Mouse (Mus musculus): ENCODE data around the gene Abi3. TPM values are rescaled to one million over a fixed set of nuclear protein-coding genes. Genes with fewer than 3 reads are reported as not detected.
"Not testable (repeated sequence)": the region's sequence is repeated elsewhere in the genome, so short reads cannot be mapped to it uniquely, and the experiment has no call there.

Gene Abi3
- 10 to 100 TPM; 11.3 to 19.3 TPM for total RNA-seq (2021)
- long read RNA-seq, experiment 1, full-length matches to known transcripts = 2 of 11 reads
- long read RNA-seq, experiment 1, partial matches to known transcripts = 0 of 11 reads
- long read RNA-seq, experiment 1, other reads (novel, unspliced or antisense) = 9 of 11 reads
- long read RNA-seq, experiment 2, full-length matches to known transcripts = 4 of 6 reads
- long read RNA-seq, experiment 2, partial matches to known transcripts = 0 of 6 reads
- long read RNA-seq, experiment 2, other reads (novel, unspliced or antisense) = 2 of 6 reads

DNA sequence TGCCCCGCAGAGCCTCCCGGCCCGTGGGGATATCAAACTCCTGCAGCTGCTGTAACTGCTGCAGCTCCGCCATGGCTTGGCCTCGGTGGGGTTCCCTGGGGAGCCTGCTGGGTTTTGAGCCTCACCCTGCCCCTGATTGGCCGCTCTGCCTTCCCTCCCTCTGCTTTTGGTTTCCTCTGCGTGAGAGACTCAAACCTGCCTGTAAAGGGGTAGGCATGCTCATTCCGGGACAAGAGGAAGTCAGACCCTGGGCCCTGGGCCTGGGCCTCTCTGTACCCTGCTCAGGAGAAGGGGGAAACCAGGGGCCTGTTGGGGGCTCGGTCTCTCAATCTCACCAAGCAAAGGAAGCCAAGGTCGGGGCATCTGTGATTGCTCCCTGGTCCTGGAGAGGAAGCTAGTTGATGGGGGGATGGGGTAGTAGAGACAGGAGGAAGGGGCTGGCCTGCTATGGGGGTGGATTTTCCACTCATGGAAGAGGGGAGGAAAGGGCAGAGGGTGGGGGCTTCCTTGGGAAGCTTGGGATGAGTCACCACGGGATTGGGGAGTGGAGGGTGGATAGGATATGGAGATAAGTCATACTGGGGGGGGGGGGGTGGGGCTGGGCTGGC lies at the start of gene Abi3:
Abi3 (minus strand) TSS at position 403 of the 608 bp plus-strand sequence.
- DNase-seq = peak in 1 of 2 experiments; percentile 65

- no peak for DNase-seq
Measured at GRCm38 (mm10) chr11:95890462-95891051, 48.3 kb upstream of the Abi3 start.

GRCm38 (mm10) chr11:95879861-95880260 lies 37.6 kb upstream of the Abi3 start:
- DNase-seq = not testable (repeated sequence)

- peak; percentile 65 to 83 for DNase-seq
Measured at GRCm38 (mm10) chr11:95876296-95876695, 34.0 kb upstream of the Abi3 start.

DNA sequence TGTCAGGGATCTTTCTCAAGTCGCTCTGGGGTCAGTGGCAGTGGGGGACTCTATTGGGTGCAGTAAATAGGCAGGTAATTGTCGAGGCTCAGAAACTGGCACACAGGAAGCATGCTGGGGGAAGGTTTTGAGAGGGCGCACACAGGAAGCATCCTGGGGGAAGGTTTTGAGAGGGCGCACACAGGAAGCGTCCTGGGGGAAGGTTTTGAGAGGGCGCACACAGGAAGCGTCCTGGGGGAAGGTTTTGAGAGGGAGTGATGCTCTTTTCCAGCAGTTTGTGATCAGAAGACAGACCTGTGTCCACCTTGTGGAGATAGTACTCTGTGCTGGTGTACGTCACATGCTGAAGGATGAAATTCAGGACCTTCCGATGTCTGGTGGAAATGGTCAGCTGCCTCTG lies 33.5 kb upstream of the Abi3 start:
- no peak for DNase-seq

GRCm38 (mm10) chr11:95869918-95870470 lies 27.7 kb upstream of the Abi3 start:
- DNase-seq = no peak

- no peak for DNase-seq
Measured at GRCm38 (mm10) chr11:95869442-95869841, 27.2 kb upstream of the Abi3 start.

GRCm38 (mm10) chr11:95861397-95861796 lies 19.1 kb upstream of the Abi3 start:
- DNase-seq = no peak

- DNase-seq = no peak
Measured at GRCm38 (mm10) chr11:95860071-95860490, 17.8 kb upstream of the Abi3 start.

- DNase-seq = peak; percentile 78
Measured at GRCm38 (mm10) chr11:95859468-95859855, 17.2 kb upstream of the Abi3 start.

- peak; percentile 96 to 99 for DNase-seq
Measured at GRCm38 (mm10) chr11:95858528-95859467, 16.5 kb upstream of the Abi3 start.

DNA sequence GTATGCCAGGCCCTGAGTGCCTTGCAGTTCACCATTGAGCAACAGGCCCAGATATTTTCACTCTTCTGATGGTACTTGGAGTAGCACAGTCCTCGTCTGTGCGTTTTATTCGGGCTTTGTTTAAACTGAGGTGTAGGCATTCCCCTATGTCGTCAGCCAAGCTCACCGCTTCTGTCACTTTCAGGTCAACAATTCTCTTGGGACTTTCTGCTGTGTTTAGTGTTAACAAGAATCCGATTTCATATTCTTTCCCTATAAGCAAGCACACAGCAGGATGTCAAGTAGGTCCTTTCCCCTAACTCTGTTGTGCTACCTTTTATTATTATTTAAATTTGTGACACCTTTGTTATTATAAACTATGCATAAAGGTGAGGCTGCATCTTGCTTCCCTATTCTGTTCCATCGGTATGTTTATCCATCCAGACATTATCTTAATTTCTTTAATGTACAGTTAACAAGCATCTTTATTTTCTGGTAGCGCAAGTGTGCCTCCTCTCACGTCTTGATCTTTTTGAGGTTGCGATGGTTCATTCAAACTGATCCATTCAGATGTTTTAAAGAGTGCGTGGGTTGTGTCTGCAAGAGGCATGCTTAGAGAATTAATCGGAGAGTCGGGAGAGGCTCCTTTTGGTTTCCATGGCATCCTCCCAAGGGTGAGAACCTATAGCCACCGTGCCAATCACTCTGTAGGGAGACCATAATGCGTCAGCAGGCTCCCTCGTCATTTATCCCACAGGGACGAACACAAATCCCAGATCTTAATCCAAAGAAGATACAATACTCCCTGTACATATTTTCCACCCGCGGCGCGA lies 15.6 kb upstream of the Abi3 start:
- no peak for DNase-seq

DNA sequence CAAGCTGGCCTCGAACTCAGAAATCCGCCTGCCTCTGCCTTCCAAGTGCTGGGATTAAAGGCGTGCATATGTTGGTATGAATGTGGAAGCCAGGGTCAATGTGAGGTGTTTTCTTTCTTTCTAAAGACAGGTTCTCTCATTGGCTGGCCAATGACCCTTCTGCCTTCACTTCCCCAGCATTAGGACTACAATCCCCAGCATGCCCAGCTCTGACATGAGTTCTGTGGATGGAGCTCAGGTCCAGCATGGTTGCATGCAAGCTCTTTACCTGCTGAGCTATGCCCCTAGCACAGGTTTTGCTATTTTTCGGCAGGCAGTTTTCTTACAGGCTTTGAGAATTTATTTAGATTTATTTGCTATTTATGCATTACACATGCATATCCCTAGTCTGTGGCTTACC lies 15.0 kb upstream of the Abi3 start:
- DNase-seq = no peak

- DNase-seq = peak; percentile 80 to 89
Measured at GRCm38 (mm10) chr11:95853684-95854083, 11.4 kb upstream of the Abi3 start.

GRCm38 (mm10) chr11:95850898-95851297 lies 8.6 kb upstream of the Abi3 start:
- DNase-seq = no peak

DNA sequence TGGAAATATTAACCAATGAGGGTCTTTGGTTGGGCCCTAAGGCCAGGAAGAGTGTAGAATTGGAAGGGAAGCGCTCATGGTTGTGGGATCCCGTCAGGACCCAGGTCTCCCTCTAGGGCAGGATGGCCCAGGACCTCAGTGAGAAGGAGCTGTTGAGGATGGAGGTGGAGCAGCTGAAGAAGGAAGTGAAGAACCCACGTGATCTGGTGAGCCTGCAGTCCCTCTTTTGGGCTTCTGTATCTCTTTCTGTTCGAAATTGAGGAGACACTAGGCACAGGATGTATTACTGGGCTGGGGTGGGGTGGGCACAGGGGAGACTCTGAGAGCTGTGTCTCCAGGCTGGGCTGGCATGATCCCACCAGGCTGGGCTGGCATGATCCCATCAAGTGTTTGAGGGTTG lies 2.7 kb upstream of the Abi3 start:
- no peak for DNase-seq

DNA sequence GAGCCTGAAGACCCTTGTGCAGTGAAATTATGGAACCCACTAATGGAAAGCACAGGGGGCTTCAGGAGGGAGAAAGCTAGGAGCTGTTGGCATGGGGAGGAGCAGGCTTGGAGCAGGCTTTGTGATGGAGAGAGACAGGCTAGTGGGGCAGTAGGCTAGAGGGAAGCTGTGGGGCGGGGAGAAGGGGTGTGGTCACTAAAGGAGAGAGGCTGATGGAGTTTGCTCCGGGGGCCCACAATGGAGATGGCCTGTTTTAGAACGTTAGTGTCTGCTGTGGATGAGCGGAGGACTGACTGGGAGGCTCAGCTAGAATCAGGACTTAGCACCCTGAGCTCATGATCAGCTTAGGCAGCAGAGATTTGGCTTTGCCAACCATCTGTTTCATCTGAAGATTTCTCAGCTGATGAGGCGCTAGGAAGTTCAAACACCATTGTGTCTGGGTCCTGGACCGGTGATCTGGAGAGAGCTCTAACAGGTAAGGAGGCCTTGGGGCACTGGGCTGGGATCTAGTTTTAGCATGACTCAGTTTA lies 1.2 kb upstream of the Abi3 start:
- peak in 1 of 2 experiments; percentile 35 for DNase-seq

DNA sequence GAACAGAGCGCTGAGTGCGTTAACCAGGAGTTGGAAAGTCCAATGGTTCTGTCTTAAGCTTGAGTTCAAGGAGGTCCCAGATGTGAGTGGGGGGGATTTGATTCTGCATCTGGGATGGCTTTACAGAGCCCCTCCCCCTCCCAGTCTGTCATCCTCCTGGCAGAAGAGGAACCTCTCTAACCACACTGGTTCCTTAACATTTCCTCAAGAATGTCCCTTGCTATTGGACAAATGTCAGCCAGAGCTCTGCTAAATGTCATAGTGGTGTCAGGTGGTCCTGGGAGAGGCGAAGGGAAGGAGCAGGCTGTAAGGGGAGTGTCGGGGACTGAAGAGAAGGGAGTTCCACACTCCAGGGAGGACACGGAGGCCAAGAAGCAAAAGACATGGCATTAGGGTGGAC lies 677 bp upstream of the Abi3 start:
- peak in 1 of 2 experiments; percentile 42 for DNase-seq

DNA sequence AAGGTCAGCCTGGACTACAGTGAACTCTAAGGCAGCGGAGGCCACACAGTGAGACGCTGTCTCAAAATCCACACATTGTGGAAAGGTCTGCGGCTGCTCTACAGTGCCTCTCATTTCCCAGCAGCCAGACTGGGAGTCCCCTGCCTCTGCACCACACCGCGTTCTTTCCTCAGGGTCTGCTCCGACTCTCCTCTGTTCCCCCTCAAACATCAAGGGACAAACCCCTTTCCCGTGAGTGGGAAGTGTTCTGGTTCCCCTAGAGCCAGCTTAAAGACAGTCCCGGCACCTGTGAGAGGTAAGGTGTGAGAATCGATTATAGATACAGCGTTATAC lies 812 bp downstream of the Abi3 start:
- DNase-seq = no peak

DNA sequence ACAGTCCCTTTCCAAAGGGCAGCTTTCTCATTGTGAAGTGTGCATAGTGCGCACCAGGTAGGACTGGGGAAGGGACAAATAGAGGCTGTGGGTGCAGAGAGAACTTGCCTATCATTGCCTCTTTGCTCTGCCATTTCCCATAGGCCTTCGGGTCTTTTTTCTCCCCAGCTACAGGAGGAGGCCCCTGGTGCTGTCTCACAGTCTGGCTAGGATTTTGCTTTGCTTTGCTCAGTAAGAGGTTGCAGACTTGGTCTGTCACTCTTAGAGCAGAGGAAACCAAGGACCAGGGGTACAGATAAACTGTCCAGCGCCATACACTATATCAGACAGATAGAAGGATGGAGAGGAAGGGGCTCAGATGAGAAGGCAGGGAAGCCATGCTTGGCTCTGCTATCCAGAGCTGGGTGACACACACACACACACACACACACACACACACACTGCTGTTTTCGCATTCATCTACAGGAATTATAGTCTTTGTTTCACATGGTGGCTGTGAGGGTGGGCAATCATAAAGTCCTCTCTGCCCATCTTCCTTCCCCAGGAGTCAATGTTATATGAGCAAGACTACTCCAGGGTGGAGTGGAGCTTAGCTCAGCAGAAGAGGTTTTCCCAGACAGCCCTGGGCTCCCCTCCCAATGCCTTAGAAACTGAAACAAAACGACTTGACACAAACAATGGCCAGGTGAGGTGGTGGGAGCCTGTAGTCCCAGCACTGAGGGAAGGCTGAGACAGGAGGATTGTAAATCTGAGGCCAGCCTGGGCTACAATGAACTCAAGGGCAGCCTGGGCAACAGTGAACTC lies 1.4 kb downstream of the Abi3 start:
- DNase-seq = no peak

Data from adrenal gland, postnatal 36 days (tissue).